Mouse (Mus musculus) liver, postnatal 0 days (tissue): Measurements from ENCODE around the gene Sall1. TPM values are rescaled to one million over a fixed set of nuclear protein-coding genes. Genes with fewer than 3 reads are reported as not detected.
A peak's percentile ranks its signal among the peaks of the same experiment; 100 is the strongest.

Experiments used
- ATAC-seq: fragments of 200-750 bp; cut with Nextera tagmentation; 2 replicates; pipeline ENCODE4 v1.8.0; 2017; ENCODE audit warnings: mild to moderate bottlenecking, moderate library complexity
- DNase-seq: peaks from one replicate; pipeline ENCODE4 v3.0.0-alpha.2; 2016
- H3K27ac ChIP-seq: fragments of 300-500 bp; sonication (generic); 2 replicates; pipeline ENCODE4 v1.5.1; 2014; ENCODE audit warnings: antibody characterized with exemption, moderate library complexity, mild to moderate bottlenecking, low read depth
- H3K27me3 ChIP-seq: fragments of 300-500 bp; sonication (generic); 2 replicates; pipeline ENCODE4 v1.6.1; 2014; ENCODE audit warnings: low read length, control low read depth, mixed read lengths; ENCODE audit not compliant: insufficient read depth
- H3K36me3 ChIP-seq: fragments of 300-500 bp; sonication (generic); replicated peaks from 2 replicates; pipeline ENCODE4 v1.6.1; 2014; ENCODE audit warnings: mild to moderate bottlenecking, control low read depth, low read length, moderate library complexity, mixed read lengths; ENCODE audit not compliant: insufficient read depth
- H3K4me1 ChIP-seq: fragments of 300-500 bp; sonication (generic); 2 replicates; pipeline ENCODE4 v1.6.1; 2014; ENCODE audit warnings: antibody characterized with exemption, mild to moderate bottlenecking, control low read depth; ENCODE audit not compliant: insufficient read depth
- H3K4me2 ChIP-seq: fragments of 300-500 bp; sonication (generic); 2 replicates; pipeline ENCODE4 v1.6.1; 2014; ENCODE audit warnings: low read depth, mild to moderate bottlenecking, low read length, moderate library complexity, mixed read lengths
- H3K4me3 ChIP-seq: fragments of 300-500 bp; sonication (generic); 2 replicates; pipeline ENCODE4 v1.5.1; 2014; ENCODE audit warnings: low read depth, low read length
- H3K9ac ChIP-seq: fragments of 300-500 bp; sonication (generic); replicated peaks from 2 replicates; pipeline ENCODE4 v1.6.1; 2014; ENCODE audit warnings: mild to moderate bottlenecking, moderate library complexity
- H3K9me3 ChIP-seq: fragments of 300-500 bp; sonication (generic); 2 replicates; pipeline ENCODE4 v1.6.1; 2016; ENCODE audit warnings: mild to moderate bottlenecking, control low read depth, low read length, mixed read lengths
- CTCF ChIP-seq: sonication (generic); IDR thresholded peaks from 2 replicates; pipeline ENCODE4 v1.5.1; 2016; ENCODE audit warnings: antibody characterized with exemption, low read depth
- EP300 ChIP-seq: IDR thresholded peaks from 2 replicates; pipeline ENCODE4 v1.6.1; 2016; ENCODE audit warnings: antibody characterized with exemption, low read depth, mild to moderate bottlenecking
- WGBS: fragments of 180-500 bp; shearing (Covaris S2); extraction: QIAGEN DNeasy Blood & Tissue Kit; methylation state at CpG from one replicate; pipeline ENCODE4 v1.1.7; 2014; ENCODE audit not compliant: insufficient replicate concordance; 5-methylcytosine and 5-hydroxymethylcytosine counted together
- polyA plus RNA-seq: library from polyadenylated mRNA; unstranded; fragments of >200 nt; fragmentation: Nextera tagmentation; extraction: Ambion mirVana; gene quantifications from 2 replicates; pipeline ENCODE4 v1.2.1, GENCODE M21; 2015

Gene Sall1
- polyA plus RNA-seq, 1 experiment from 2014 or later, result 3.9 TPM

GRCm38 (mm10) chr8:89040751-89041420 is 3.1 kb downstream of the Sall1 start:
- Histone ChIP-seq H3K4me2 (peak overlapping the region; percentile 66), H3K4me3 (peak overlapping the region; percentile 57), H3K9me3 (no peaks in the 10 kb centered on the region), H3K4me1 (0 out of 2 replicates have a peak, but pooled peaks cover 2% of the 10 kb centered on the region), H3K36me3 (no peaks in the 10 kb centered on the region), H3K9ac (peak overlapping the region; percentile 68), H3K27me3 (peaks cover 61% of the 10 kb centered on the region), H3K27ac (peak overlapping the region; percentile 91)
- 2% methylated on average over 40 of the region's 40 CpGs for WGBS
- ATAC-seq (peak; percentile 47), DNase-seq (peak; percentile 69)
- TF ChIP-seq CTCF (no peak), EP300 (no peak)

- H3K27ac ChIP-seq, result peak overlapping the region; percentile 91
- no peaks in the 10 kb centered on the region for H3K36me3 ChIP-seq
- 35% methylated on average over 6 of the region's 6 CpGs for WGBS
- H3K9me3 ChIP-seq, result no peaks in the 10 kb centered on the region
- ATAC-seq (no peak), DNase-seq (no peak)
- no peak overlapping the region; the same call in none of the 2 replicates for H3K9ac ChIP-seq
- TF ChIP-seq CTCF (no peak), EP300 (no peak)
- H3K4me1 ChIP-seq, result 0 out of 2 replicates have a peak, but pooled peaks cover 2% of the 10 kb centered on the region
- peak overlapping the region; percentile 66 for H3K4me2 ChIP-seq
- H3K4me3 ChIP-seq, result 0 out of 2 replicates have a peak overlapping the region, but pooled peaks have one; percentile 57
- peaks cover 51% of the 10 kb centered on the region for H3K27me3 ChIP-seq
Observed at GRCm38 (mm10) chr8:89039890-89040289, 4.1 kb downstream of the Sall1 start.

- no peaks in the 10 kb centered on the region for H3K9me3 ChIP-seq
- no peak for DNase-seq
- no peak for ATAC-seq
- no peak overlapping the region for H3K9ac ChIP-seq
- H3K4me3 ChIP-seq, result no peak overlapping the region
- peaks cover 41% of the 10 kb centered on the region for H3K27me3 ChIP-seq
- H3K4me2 ChIP-seq, result no peak overlapping the region
- no peak overlapping the region for H3K27ac ChIP-seq
- 59% methylated on average over 4 of the region's 4 CpGs for WGBS
- H3K36me3 ChIP-seq, result no peaks in the 10 kb centered on the region
- TF ChIP-seq CTCF (no peak), EP300 (no peak)
- 0 out of 2 replicates have a peak, but pooled peaks cover 2% of the 10 kb centered on the region for H3K4me1 ChIP-seq
Observed at GRCm38 (mm10) chr8:89038920-89039319, 5.0 kb downstream of the Sall1 start.

- no peaks in the 10 kb centered on the region for H3K9me3 ChIP-seq
- H3K27ac ChIP-seq, result peak overlapping the region; percentile 62; the same call in 1 of the 2 replicates
- peak overlapping the region; percentile 6; the same call in 1 of the 2 replicates for H3K4me3 ChIP-seq
- H3K9ac ChIP-seq, result no peak overlapping the region; the same call in 1 of the 2 replicates
- H3K27me3 ChIP-seq, result peaks cover 29% of the 10 kb centered on the region
- ATAC-seq (no peak), DNase-seq (no peak)
- TF ChIP-seq CTCF (0 out of 2 replicates have a peak, but pooled peaks have one; percentile 18), EP300 (no peak)
- 22% methylated on average over 9 of the region's 9 CpGs for WGBS
- no peaks in the 10 kb centered on the region for H3K36me3 ChIP-seq
- peak overlapping the region; percentile 32 for H3K4me2 ChIP-seq
- H3K4me1 ChIP-seq, result 0 out of 2 replicates have a peak, but pooled peaks cover 2% of the 10 kb centered on the region
Observed at GRCm38 (mm10) chr8:89037536-89038236, 6.3 kb downstream of the Sall1 start.

- Histone ChIP-seq H3K27ac (no peak overlapping the region), H3K4me3 (no peak overlapping the region), H3K9me3 (no peaks in the 10 kb centered on the region), H3K4me2 (no peak overlapping the region), H3K4me1 (peaks cover 2% of the 10 kb centered on the region; the same call in 1 of the 2 replicates), H3K36me3 (peaks cover 5% of the 10 kb centered on the region; the same call in 1 of the 2 replicates), H3K27me3 (no peaks in the 10 kb centered on the region), H3K9ac (no peak overlapping the region)
- TF ChIP-seq CTCF (no peak), EP300 (no peak)
- 85% methylated on average over 13 of the region's 13 CpGs for WGBS
- DNase-seq, result no peak
- ATAC-seq, result no peak
Observed at GRCm38 (mm10) chr8:89032412-89032811, 11.6 kb downstream of the Sall1 start.

- no peak overlapping the region for H3K9ac ChIP-seq
- 26% methylated on average over 12 of the region's 12 CpGs for WGBS
- no peak for TF ChIP-seq EP300
- no peak for TF ChIP-seq CTCF
- no peak overlapping the region for H3K27ac ChIP-seq
- H3K4me3 ChIP-seq, result no peak overlapping the region
- H3K9me3 ChIP-seq, result no peaks in the 10 kb centered on the region
- H3K4me2 ChIP-seq, result no peak overlapping the region
- DNase-seq, result no peak
- peaks cover 14% of the 10 kb centered on the region for H3K27me3 ChIP-seq
- no peak for ATAC-seq
- H3K36me3 ChIP-seq, result peaks cover 5% of the 10 kb centered on the region; the same call in 1 of the 2 replicates
- peaks cover 3% of the 10 kb centered on the region for H3K4me1 ChIP-seq
Observed at GRCm38 (mm10) chr8:89028156-89028555, 15.8 kb downstream of the Sall1 start.
